Mouse (Mus musculus) right cerebral cortex, postnatal 14 days (tissue): ENCODE data around the gene Fmnl2.

Experiments
- DNase-seq: peaks from one replicate; pipeline ENCODE4 v3.0.0; 2022

Gene Fmnl2

DNA sequence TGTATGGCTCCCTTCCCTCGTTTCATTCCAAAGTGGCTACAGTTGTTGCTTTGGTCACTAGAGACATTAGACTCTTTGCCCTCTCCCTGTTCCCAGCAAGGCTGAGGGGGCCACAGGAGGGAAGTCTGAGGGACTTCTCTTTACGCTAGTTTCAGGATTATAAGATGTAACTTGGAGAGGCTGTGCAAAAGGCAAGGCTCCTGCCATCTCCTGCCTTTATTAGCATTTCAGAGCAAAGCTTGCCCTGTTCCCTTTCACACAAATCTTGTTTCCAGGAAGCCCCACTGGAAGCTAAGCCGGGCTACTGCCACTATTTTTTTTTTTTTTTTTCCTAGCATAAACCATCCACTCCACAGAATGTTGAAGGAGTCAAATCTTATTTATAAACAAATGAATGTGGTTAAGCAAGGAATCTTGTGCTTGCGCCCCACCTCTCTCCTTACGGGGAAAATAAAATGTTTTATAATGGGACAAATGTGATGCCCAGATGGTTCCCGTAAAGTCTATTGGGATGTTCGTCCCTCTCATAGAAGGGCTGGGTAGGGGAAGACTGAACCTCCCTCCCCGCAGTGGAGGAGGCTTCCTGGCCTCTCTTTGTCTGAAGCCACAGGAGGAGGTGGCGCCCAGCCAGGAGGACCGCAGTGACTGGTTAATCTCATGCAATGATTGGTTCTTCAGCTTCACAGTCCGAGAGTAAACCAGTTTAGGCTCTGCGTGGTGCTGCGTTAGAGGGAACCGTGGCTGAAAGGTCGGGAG lies 101.1 kb downstream of the Fmnl2 start:
- DNase-seq = peak; percentile 65

DNA sequence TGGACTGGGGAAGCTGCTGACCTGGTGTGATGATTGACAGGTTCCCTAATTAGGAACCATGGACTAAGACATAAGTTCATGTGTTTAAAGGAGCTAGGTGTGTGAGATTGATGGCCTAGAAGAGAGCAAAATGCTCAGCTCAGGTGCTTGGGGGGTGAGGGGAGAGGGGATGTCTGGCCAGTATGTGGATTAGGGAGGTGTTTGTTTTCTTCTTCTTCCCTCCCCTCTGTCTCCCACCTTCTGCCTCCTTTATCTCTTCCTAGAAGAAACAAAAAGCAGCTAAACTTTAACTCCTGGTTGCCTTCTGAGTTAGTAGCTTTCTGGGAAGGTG lies 101.6 kb downstream of the Fmnl2 start:
- no peak for DNase-seq

DNA sequence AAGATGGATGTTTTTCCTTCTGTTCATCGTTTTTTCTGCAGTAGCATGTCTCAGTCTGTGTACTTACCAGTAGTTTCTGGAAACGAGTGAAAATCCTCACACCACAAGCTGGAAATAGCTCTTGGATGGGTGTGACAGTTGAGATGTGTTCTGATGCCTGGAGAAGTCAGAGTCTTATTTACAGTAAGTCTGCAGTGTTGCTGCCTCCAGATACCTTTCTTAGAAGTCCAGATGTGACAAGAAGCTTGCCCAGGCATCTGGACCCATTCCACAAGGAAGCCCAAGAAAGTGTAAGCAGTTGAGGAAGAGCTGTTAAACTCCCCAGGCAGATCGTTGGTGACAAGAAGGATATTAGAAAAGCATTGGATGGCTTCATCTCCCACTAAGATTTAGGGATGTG lies 102.3 kb downstream of the Fmnl2 start:
- no peak for DNase-seq

DNA sequence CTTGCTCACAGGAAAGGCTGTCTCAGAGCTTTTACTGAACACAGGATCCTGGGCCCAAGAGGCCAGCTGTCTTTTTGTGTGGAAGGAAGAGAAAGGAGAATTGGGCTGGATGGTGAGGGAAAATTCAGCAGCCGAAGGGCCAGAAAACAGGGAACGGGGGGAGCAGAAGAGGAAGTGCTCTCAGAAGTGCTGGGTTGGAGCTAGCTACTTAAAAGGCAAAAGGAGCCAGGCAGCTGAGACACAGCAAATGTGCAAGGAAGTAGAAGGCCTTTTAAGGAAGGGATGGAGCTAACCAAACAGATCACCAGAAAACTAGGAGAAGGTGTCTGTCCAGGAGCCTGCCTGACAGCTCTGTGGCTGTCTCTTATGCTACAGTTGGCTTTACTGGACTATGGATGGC lies 103.0 kb downstream of the Fmnl2 start:
- no peak for DNase-seq

DNA sequence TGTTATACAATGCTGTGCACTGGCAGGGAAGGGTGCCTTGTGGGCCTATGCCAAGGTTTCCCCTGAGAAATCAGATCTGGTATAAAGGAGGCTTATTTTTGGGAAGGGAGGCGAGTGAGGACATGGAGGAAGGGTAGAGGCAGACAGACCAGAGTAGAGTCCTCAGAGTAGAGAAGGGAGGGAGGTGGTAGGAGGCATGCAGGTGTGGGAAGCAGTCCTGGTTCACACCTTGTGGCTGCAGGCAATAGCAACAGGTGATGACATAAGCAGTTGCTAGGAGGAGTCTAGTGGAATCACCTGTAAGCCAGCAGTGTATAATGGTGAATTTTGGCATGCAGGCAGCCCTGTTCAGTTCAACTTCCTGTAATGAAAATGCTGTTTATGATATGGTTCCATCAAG lies 105.8 kb downstream of the Fmnl2 start:
- no peak for DNase-seq

DNA sequence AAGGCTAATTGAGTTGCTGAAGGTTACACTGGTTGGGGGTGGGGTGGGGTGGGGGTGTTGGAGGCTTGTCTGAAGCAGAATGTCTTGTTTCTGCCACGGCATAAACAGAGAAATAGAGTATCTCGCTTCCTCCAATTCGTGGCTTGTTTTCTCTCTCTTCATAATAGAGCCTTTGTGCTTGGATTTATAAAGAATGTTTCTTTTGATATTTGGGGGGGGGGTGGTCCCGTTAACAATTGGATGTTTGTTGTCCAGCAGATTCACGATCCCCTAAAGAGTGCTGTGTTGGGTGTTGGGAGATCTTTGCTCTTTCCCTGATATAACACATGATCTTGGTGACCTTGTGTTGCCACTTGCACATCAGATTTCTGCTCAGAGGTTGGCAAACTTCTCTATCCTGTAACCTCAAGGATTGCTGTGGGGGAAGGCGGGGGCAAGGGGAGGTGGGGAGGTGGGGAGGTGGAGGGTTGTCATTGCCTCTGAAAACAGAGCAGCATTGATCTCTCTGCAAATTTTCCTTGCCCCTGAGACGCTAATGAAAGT lies 106.8 kb downstream of the Fmnl2 start:
- no peak for DNase-seq

DNA sequence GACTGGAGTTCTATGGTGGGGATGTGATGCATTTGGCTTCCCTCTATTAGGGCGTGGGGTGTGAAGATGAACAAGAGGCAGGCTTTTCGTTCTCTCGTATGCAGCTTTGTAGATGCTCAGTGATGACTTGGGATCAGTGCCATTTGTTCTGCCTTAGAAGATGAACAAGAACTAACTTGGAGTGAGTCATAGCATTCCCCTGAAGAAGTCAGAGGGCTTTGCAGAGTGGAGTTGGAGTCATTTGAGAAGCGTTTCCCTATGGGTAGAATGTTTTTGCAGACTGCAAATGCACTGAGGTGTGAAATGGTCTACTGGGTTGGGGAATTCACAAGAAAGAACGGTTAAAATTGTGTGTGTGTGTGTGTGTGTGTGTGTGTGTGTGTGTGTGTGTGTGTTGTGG lies 108.6 kb downstream of the Fmnl2 start:
- DNase-seq = no peak

DNA sequence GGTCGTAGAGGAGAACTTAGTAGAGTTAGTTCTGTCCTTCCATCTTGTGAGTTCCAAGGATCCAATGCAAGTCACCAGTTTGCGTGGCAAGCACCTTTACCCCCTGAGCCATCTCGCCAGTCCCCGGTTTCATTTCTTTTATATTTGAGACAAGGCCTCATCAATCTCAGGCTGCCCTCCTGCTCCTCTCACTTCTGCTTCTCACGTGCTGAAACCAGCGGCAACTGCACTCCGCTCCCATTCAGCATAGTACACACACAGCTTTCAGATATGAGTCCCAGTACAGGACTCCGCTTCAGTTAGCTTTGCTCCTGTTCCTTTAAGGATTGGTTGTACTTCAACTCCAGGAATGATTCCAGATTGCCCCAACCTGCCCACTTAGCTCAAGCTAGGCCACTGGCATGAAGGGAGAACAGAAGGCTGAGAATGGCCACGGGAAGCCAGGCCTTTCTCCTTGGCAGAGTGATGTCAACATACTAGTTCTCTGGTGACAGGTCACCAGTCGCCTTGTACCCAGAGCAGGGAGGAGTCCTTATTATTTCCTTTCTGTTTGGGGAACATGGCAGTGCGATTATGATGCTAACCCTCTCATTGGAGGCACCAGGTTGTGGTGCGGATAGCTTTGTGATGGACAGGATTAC lies 109.3 kb downstream of the Fmnl2 start:
- DNase-seq = no peak

DNA sequence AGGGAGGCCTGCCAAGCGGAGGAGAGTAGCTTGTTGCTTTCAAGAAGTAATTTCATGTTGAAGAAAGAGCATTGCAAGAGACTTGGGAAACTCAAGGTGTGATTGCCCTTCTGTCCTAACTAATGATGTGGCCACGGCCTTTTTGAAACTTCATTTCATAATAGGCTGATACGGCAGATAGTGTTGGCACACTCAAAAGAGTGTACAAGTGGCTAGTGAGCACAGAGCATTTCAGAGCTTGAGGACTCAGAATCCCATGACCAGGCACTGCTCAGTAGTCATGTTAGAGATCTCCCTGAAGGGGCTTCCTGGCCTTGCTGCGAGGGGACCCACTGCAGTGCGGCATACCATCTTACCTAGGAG lies 109.8 kb downstream of the Fmnl2 start:
- no peak for DNase-seq

DNA sequence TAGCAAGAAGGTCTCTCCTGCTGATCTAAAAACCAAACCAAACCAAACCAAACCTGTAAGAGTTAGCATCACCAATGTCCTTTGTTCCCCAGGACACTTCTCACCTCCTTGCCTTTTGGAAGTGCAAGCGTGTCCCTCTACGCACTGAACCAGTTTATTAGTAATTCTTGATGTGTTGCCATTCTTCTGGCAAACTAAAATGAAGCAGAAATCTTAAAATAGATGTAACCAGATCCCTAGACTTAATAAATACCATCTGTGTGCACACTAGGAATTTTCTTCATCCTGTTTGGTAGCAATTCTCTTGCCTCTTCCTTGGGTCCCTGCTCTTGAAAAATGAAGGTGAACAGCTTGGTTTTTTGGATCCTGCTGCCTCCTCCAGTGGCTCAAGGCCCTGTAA lies 111.2 kb downstream of the Fmnl2 start:
- no peak for DNase-seq

DNA sequence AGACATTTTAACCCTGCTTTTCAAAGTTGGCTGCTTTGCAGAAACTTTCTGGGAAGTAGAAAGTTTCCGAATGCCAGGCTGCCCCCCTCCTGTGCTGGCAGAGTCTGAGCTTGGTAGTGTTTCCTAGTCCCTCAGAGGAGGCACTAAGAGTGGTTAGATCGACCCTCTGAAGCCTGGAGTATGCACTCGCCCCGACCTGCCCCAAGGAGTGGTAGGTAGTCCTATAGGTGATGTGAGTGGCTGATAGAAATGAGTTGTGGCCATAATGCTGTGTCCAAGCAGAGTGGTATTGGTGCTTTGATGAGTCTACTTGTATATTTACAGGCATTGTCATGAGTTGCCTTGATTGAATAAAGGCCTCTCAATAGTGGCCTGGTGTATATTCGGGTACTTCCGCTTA lies 116.4 kb downstream of the Fmnl2 start:
- DNase-seq = no peak

DNA sequence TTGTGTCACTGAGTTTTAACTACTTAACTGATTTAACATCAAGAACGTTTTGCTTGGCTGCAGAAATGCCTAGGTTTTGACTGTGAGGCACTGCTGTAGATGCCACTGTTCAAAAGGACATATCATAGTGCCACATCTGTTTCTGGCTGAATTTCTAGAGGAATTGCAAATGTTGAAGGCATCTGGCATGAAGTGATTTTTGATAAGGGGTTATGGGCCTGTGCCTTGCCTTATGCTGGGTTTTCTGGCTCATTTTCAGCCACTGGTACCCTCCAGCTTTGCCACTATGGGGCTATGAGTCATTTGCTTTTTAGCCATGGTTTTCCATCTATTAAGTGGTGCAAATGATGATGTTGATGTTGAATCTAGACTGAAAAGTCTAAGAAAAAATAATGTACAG lies 117.1 kb downstream of the Fmnl2 start:
- no peak for DNase-seq

DNA sequence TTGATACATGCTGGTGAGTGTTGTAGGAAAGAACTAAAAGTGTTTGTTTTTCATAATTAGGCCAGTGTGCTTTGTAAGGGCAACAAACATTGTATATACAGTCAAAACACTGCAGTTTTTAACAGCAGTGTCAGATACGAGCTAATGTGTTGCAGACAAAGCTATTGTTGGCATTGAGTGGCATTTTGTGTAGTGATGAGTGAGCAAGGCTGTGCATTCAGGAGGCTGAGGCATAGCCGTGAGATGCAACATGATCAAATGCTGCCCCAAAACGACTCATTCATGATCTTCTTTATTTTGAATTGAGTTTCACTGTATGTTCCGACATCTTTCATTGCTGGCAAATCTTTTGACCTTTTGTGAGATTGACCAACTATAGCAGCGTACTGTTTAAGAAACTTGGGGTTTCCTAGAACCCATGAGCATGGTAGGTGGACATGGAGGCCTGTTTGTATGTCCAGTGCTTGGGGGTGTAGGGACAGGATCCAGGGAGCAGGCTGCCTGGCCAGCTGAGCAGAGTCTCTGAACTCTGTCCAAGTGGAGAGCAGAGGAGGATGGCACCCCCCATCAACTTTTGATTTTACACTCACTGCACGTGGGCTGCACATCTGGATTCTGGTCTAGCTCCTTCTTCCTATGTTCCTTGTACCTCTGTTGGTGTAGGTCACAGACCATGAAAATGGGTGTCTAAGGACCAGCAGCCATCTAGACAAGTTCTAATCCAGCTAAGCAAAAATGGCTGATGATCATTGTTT lies 120.4 kb downstream of the Fmnl2 start:
- no peak for DNase-seq

DNA sequence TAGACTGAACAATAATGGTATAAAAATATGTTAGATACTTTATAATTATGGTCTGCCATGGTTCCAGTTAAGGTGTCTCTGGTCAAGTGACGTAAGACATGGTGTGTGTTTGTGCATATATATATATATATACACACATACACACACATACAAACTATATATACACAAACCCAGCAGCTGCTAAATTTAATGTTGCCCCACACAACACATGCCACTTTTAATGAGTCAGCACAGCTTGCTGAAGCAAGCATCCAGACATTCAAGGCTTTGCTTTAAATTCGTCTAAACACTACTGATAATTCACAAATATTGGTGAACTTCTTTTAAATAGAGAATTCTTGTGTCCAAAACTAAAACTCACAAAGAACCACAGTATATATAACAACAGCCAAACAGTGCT lies 121.1 kb downstream of the Fmnl2 start:
- DNase-seq = no peak

DNA sequence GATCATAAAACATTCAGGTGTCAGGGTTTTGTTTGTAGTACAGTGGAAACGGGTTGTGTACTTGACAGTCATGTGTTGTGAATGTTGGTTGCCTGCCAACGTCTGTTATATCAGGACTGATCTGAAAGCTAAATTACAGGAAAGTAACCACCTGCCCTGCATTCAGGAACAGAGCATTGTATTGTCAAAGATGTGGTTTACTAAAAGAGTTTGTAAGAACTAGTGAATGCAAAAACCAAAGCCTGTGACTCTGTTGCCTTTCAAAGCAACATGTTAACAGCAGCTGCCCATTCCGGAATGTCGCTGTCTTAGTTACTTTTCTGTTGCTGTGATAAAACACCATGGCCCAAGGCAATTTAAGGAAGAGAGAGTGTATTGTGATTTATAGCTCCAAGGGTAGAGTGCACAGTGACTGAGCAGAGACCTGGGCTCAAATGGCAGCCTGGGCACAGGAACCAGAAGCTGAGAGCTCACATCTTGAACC lies 121.7 kb downstream of the Fmnl2 start:
- no peak for DNase-seq

DNA sequence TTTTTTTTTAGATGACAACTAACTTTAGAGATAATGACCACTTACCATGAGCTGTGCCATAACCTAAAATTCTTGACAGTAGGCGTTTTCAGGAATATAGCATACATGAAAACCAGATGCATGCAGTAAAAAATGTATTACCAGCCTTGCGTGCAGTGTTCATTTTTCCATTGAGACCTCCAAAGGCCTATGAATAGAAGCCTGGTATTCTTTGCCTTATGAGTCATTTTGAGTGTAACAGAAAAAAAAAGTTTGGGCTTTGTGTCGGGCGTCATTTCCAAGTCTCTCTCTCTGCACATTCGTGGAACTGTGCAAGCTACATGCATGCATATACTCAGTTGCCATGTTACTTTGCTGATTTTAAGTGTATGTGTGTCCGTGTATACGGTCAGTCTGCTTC lies 123.5 kb downstream of the Fmnl2 start:
- DNase-seq = no peak

DNA sequence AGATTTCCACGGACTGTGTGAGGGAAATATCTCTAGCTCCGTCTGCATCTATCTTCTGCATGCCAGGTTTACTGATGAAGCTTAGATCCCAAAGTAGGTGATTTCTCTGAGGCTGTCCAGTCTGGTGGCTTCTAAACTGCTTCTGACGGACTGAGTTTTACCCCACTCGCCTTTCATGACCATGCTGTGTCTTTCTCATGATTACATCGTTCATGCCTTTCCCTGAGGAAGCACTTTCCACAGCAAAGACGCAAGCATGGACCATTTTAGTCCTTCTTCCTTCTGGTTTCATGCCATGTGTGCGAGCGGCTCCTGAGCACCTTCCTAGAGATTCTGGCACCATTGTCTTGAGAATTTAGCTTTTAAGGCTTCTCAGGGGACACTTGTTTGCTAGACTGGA lies 123.9 kb downstream of the Fmnl2 start:
- no peak for DNase-seq

DNA sequence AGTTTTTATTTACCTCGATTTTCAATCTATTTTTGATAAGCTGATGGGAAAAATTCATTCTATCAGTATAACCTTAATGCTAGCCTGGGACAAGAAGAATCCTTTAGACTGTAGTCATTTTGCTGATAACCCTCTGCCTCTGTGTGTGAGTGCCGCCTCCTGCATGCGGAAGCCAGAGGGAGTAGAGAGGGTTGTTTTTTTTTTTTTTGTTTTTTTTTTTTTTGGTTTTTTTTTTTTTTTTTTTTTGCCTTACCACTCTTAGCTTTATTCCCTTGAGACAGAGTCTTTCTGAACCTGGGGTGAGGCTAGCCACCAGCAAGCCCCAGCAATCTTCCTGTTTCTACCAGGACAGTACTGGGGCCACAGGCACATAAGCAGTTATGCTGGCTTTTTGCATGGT lies 124.8 kb downstream of the Fmnl2 start:
- no peak for DNase-seq

DNA sequence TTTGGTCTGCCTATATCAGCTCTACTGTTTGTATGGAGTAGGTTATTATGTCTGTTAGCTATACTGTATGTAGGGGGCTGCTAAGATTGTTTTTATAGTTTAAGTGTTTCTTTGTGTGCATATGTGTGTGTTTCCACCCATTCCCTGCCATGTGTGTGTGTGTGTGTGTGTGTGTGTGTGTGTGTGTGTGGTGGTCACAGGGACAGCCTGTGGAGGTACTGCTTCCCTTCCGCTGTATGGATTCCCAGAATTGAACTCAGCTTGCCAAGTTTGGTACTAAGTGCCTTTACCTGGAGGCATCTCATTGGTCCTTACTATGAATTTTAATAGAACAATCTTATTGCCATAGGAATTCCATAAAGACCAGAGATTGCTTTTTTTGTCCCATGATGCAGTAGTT lies 126.9 kb downstream of the Fmnl2 start:
- DNase-seq = no peak

DNA sequence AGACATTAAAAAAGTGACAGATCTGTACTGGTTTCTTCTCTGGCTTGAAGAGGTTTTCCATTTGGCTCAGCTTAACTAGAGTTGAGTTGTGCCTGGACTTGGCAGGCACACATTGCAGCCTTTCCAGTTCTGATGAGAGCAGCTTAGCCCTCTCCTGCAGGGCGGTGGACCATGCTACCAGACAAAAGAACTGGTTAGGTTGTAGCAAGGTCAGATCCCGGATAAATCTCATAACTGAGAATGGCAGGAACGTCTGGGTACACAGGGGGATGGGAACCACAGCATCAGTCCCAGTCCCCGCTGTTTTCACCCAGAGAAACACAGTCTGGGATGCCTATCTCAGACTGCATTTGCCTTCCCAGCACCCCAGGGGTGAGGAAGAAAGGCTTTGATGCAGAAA lies 127.5 kb downstream of the Fmnl2 start:
- DNase-seq = no peak

DNA sequence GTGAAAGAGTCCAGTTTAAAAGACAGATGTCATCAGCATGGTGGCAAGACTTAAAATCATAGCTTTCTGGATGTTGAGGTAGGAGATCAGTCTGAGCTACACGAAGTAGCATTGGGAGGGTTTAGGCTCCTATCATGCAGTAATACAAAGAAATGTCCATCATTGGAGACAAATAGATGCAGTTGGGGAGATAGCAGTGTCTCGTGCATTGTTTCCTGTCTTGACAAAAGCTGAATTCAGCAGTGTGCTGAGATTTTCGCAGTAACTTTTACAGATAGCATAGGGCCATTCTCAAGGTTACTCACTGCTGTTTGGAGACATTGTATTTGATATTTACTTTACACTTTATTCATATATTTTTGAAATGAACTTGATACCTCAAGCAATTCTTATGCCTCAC lies 128.7 kb downstream of the Fmnl2 start:
- no peak for DNase-seq

DNA sequence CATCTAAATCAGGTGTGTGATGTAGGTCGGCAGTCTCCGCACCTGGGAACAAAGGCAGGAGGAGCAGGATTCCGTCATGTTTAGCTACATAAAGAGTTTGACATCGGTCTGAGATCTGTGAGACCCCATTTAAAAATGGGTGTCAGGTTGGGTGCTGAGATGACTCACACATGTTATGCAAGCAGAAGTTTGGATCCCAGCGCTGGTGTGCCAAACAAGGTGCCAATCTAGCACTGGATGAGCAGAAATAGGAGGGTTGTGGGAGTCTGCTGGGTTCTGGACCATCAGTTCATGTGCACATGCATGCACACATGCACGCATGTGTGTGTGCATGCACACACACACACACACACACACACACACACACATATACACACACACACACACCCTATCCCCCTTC lies 129.4 kb downstream of the Fmnl2 start:
- DNase-seq = no peak

DNA sequence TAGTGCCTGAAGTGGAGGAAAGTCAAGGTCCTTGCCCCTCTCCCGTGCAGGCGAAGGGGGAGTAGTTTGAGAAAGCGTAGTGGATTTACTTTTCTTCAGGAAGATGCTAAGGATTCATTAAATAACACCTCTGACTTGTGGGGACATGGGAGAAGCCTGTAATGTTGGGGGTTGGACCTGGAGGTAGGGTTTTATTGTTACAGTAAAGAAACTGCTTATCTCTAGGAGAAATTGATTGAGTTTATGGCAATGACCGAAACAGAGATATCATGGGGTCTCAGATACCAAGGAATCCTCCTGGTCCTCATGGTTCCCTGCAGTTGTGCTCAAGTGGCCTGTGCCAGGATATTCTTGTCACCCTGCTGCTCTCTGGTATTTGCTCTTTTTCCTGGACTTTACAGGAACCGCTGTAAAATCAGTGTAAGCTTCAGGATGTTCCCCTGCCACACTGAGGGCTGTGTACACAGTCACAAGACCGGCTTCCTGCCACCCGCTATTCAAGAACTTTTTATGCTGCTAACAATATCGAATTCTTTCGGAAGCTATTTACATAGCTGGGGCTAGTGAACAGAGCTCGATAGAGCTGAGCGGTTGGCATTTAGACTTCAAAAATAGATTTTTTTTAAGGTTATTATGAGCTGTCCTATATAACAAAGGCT lies 130.1 kb downstream of the Fmnl2 start:
- no peak for DNase-seq

DNA sequence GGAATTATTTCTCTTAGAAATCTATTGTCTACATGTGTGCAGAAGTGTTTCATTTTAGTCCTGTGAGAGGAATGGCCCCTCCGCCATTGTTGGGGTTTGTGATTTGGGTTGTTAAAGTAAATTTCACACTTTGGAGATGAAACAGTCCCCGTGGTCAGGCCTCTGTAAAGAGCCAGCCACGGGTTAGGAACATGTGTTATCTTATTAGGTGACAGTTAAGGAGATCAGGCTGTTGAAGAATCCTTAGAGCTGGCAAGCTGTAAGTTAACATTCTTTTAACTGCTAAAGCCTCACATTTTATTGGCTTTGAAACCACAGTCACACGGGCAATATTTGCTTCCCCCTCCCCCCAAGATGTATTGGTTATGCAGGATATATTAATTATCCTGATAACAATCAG lies 131.7 kb downstream of the Fmnl2 start:
- DNase-seq = no peak
